Mouse (Mus musculus): ENCODE results near the gene Pglyrp2. TPM values are rescaled to one million over a fixed set of nuclear protein-coding genes. Genes with fewer than 3 reads are reported as not detected.

The Pglyrp2 gene
- polyA plus RNA-seq, 1 experiment: 2.0 TPM

GRCm38 (mm10) chr17:32362686-32363085, 61.3 kb downstream of the Pglyrp2 start:
- Histone ChIP-seq H3K36me3 (ENCODE audit: control insufficient read depth, insufficient read depth, low read length) (no peaks in the 10 kb centered on the region; the same call in 1 of the 2 replicates), H3K4me1 (ENCODE audit: control insufficient read depth, insufficient read depth, low read length) (peaks cover 6% of the 10 kb centered on the region), H3K4me3 (ENCODE audit: control insufficient read depth, low read depth, low read length) (no peak overlapping the region), H3K27ac (ENCODE audit: control insufficient read depth, insufficient read depth, low read depth, low read length) (no peak overlapping the region), H3K27me3 (ENCODE audit: control insufficient read depth, insufficient read depth, low read length) (no peaks in the 10 kb centered on the region)
- TF ChIP-seq POLR2A (IDR thresholded peaks at IDR 0.05; ENCODE audit: control insufficient read depth, low read depth, low read length): no peak
- no peak for TF ChIP-seq CTCF (IDR thresholded peaks at IDR 0.05; ENCODE audit: control insufficient read depth, insufficient read depth, insufficient replicate concordance, low read depth, low read length)

Other genes starting within 250 kb of the Pglyrp2 start
- gene Ephx3, start 234.6 kb downstream of the Pglyrp2 start, polyA plus RNA-seq (2012; rRNA removed): 0.10 and 0.11 TPM in 2 replicates
- 17.3 and 17.6 TPM in 2 replicates for gene Brd4, start 139.4 kb downstream of the Pglyrp2 start, polyA plus RNA-seq (2012; rRNA removed)
- gene Akap8, start 102.9 kb downstream of the Pglyrp2 start, polyA plus RNA-seq (2012; rRNA removed): 39.3 and 43.5 TPM in 2 replicates
- 107 and 129 TPM in 2 replicates for gene Akap8l, start 73.6 kb downstream of the Pglyrp2 start, polyA plus RNA-seq (2012; rRNA removed)
- gene Wiz, start 34.7 kb downstream of the Pglyrp2 start, polyA plus RNA-seq (2012; rRNA removed): 25.2 and 26.3 TPM in 2 replicates
- 3.7 and 5.3 TPM in 2 replicates for gene Rasal3, start 20.6 kb downstream of the Pglyrp2 start, polyA plus RNA-seq (2012; rRNA removed)
- gene Cyp4f39, start 28.6 kb upstream of the Pglyrp2 start, polyA plus RNA-seq (2012; rRNA removed): 67.7 and 68.8 TPM in 2 replicates
- gene Cyp4f17, start 81.9 kb upstream of the Pglyrp2 start, polyA plus RNA-seq (2012; rRNA removed): 1.4 TPM in 2 replicates
- gene Cyp4f16, start 112.4 kb upstream of the Pglyrp2 start, polyA plus RNA-seq (2012; rRNA removed): 0.73 and 1.1 TPM in 2 replicates
- gene Cyp4f37, start 197.1 kb upstream of the Pglyrp2 start, polyA plus RNA-seq (2012; rRNA removed): 1.9 and 2.2 TPM in 2 replicates
- gene Cyp4f40, start 234.7 kb upstream of the Pglyrp2 start, polyA plus RNA-seq (2012; rRNA removed): 0.72 and 1.0 TPM in 2 replicates